8 mouse cellular contexts compared by ENCODE assay signal in genomic region chr13:94595701-94596361, GRCm38 (mm10).
DNase-seq lines count a peak whose midpoint lies in the region; ATAC-seq and TF ChIP-seq lines count a peak whose summit lies in the region.

No protein-coding gene starts in this region.

- WGBS in hindbrain, embryonic 16.5 days = under 1% methylated on average over 38 of the region's 38 CpGs
- under 1% methylated on average over 38 of the region's 38 CpGs for WGBS in neural tube, embryonic 12.5 days

- H3K9me3 ChIP-seq in megakaryocyte, embryonic 14.5 days = no peaks in the 10 kb centered on the region
- H3K9me3 ChIP-seq in hindbrain, embryonic 16.5 days (ENCODE audit: control insufficient read depth, low read length) = no peaks in the 10 kb centered on the region
- H3K9me3 ChIP-seq in neural tube, embryonic 12.5 days = no peaks in the 10 kb centered on the region

- TF ChIP-seq CTCF in embryonic fibroblast, embryonic 13.5 days (IDR thresholded peaks at IDR 0.05; ENCODE audit: borderline replicate concordance, insufficient read depth, low read length) = no peak

- no peak for DNase-seq in spleen, postnatal 36 days (ENCODE audit: low spot score in 2 of 2)
- no peak for DNase-seq in lung, postnatal 36 days
- DNase-seq in left cerebral cortex, adult 11 months (ENCODE audit: low spot score) = no peak

- no peak for TF ChIP-seq POLR2A in embryonic fibroblast, embryonic 13.5 days (IDR thresholded peaks at IDR 0.05; ENCODE audit: low read depth, low read length)

- peak overlapping the region; percentile 46 for H3K4me2 ChIP-seq in hindbrain, embryonic 16.5 days (ENCODE audit: low read length)
- H3K4me2 ChIP-seq in neural tube, embryonic 12.5 days (replicated peaks) = peak overlapping the region; percentile 54

- no peak for ATAC-seq in megakaryocyte, adult 5-6 weeks (ENCODE audit: poor library complexity, severe bottlenecking)
- peak; percentile 52 for ATAC-seq in hindbrain, embryonic 16.5 days
- peak; percentile 79 for ATAC-seq in neural tube, embryonic 12.5 days (ENCODE audit: low FRiP score, low read depth)

- H3K4me3 ChIP-seq in megakaryocyte, embryonic 14.5 days (replicated peaks) = peak overlapping the region; percentile 11
- peak overlapping the region; percentile 13 for H3K4me3 ChIP-seq in embryonic fibroblast, embryonic 13.5 days (ENCODE audit: insufficient read depth, low read length)
- peak overlapping the region; percentile 25 for H3K4me3 ChIP-seq in hindbrain, embryonic 16.5 days (ENCODE audit: low read length)
- peak overlapping the region; percentile 20 for H3K4me3 ChIP-seq in neural tube, embryonic 12.5 days

- H3K27ac ChIP-seq in embryonic fibroblast, embryonic 13.5 days (ENCODE audit: insufficient read depth, low read length) = no peak overlapping the region
- peak overlapping the region; percentile 9; the same call in 1 of the 2 replicates for H3K27ac ChIP-seq in hindbrain, embryonic 16.5 days (ENCODE audit: low read depth, low read length)
- peak overlapping the region; percentile 20; the same call in 1 of the 2 replicates for H3K27ac ChIP-seq in neural tube, embryonic 12.5 days

- H3K36me3 ChIP-seq in megakaryocyte, embryonic 14.5 days (replicated peaks; ENCODE audit: low read length) = no peaks in the 10 kb centered on the region
- H3K36me3 ChIP-seq in hindbrain, embryonic 16.5 days (ENCODE audit: control insufficient read depth, insufficient read depth, low read length) = no peaks in the 10 kb centered on the region
- no peaks in the 10 kb centered on the region for H3K36me3 ChIP-seq in neural tube, embryonic 12.5 days

- peaks cover 64% of the 10 kb centered on the region for H3K27me3 ChIP-seq in megakaryocyte, embryonic 14.5 days (replicated peaks)
- peaks cover 62% of the 10 kb centered on the region for H3K27me3 ChIP-seq in hindbrain, embryonic 16.5 days (replicated peaks; ENCODE audit: control insufficient read depth, insufficient read depth, low read length)
- peaks cover 96% of the 10 kb centered on the region for H3K27me3 ChIP-seq in neural tube, embryonic 12.5 days (replicated peaks)

- no peak overlapping the region for H3K9ac ChIP-seq in hindbrain, embryonic 16.5 days (ENCODE audit: low read depth, low read length)
- 0 out of 2 replicates have a peak overlapping the region, but pooled peaks have one; percentile 29 for H3K9ac ChIP-seq in neural tube, embryonic 12.5 days

- H3K4me1 ChIP-seq in megakaryocyte, embryonic 14.5 days = peaks cover 15% of the 10 kb centered on the region
- H3K4me1 ChIP-seq in embryonic fibroblast, embryonic 13.5 days (ENCODE audit: control insufficient read depth, insufficient read depth, low read length) = no peaks in the 10 kb centered on the region
- H3K4me1 ChIP-seq in hindbrain, embryonic 16.5 days (ENCODE audit: control insufficient read depth, insufficient read depth, low read depth, low read length) = peaks cover 6% of the 10 kb centered on the region; the same call in 1 of the 2 replicates
- peaks cover 9% of the 10 kb centered on the region for H3K4me1 ChIP-seq in neural tube, embryonic 12.5 days
